In the genomic region with DNA sequence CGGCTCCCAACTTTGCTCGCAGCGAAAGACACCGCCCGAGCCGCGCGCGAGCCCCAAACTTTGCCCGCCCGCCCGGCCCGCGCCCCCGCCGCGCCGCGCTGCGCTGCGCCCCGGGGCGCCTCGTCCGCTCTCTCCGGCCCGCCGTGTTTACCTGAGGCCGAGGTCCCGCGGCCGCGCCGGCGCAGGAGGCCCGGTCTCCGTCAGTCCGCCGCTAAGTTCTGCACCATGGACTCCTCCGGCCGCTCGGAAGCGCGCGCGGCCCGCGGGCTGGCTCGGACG, we compare ENCODE assay signal across 8 mouse cellular contexts. TPM values are rescaled to one million over a fixed set of nuclear protein-coding genes. Genes with fewer than 3 reads are reported as not detected.
DNase-seq lines count a peak whose midpoint lies in the region; ATAC-seq lines count a peak whose summit lies in the region.

No protein-coding gene starts in this region.

- peaks cover 67% of the 10 kb centered on the region for H3K4me1 ChIP-seq in megakaryocyte, embryonic 14.5 days
- peaks cover 29% of the 10 kb centered on the region for H3K4me1 ChIP-seq in limb, embryonic 12.5 days (replicated peaks)
- H3K4me1 ChIP-seq in stomach, embryonic 14.5 days (ENCODE audit: control insufficient read depth, insufficient read depth, low read length): peaks cover 22% of the 10 kb centered on the region

- H3K9me3 ChIP-seq in megakaryocyte, embryonic 14.5 days: no peaks in the 10 kb centered on the region; the same call in 1 of the 2 replicates
- H3K9me3 ChIP-seq in limb, embryonic 12.5 days: no peaks in the 10 kb centered on the region
- H3K9me3 ChIP-seq in stomach, embryonic 14.5 days (ENCODE audit: control insufficient read depth, low read depth, low read length): no peaks in the 10 kb centered on the region

- H3K27me3 ChIP-seq in megakaryocyte, embryonic 14.5 days (replicated peaks): no peaks in the 10 kb centered on the region
- H3K27me3 ChIP-seq in limb, embryonic 12.5 days: no peaks in the 10 kb centered on the region
- H3K27me3 ChIP-seq in stomach, embryonic 14.5 days (ENCODE audit: control insufficient read depth, insufficient read depth, low read length): no peaks in the 10 kb centered on the region

- peak overlapping the region; percentile 99 for H3K4me3 ChIP-seq in megakaryocyte, embryonic 14.5 days (replicated peaks)
- peak overlapping the region; percentile 90 for H3K4me3 ChIP-seq in limb, embryonic 12.5 days (replicated peaks)
- peak overlapping the region; percentile 88 for H3K4me3 ChIP-seq in stomach, embryonic 14.5 days (ENCODE audit: low read depth, low read length)

- peaks cover 33% of the 10 kb centered on the region for H3K36me3 ChIP-seq in megakaryocyte, embryonic 14.5 days (replicated peaks; ENCODE audit: low read length)
- 0 out of 2 replicates have a peak, but pooled peaks cover 7% of the 10 kb centered on the region for H3K36me3 ChIP-seq in limb, embryonic 12.5 days
- no peaks in the 10 kb centered on the region for H3K36me3 ChIP-seq in stomach, embryonic 14.5 days (ENCODE audit: control insufficient read depth, insufficient read depth, low read length)

- ATAC-seq in cerebellum, adult (ENCODE audit: insufficient number of reproducible peaks, low FRiP score, low TSS enrichment): peak; percentile 42; the same call in 1 of the 2 replicates
- ATAC-seq in megakaryocyte, adult 5-6 weeks (ENCODE audit: poor library complexity, severe bottlenecking): no peak
- ATAC-seq in limb, embryonic 12.5 days (ENCODE audit: insufficient number of reproducible peaks, insufficient read depth, low FRiP score, low TSS enrichment, low read depth): no peak
- no peak; the same call in 1 of the 2 replicates for ATAC-seq in stomach, embryonic 14.5 days (ENCODE audit: insufficient number of reproducible peaks, insufficient read depth, low FRiP score, low read depth)

- WGBS in limb, embryonic 12.5 days: 0% methylated on average over 20 of the region's 50 CpGs
- WGBS in stomach, embryonic 14.5 days: under 1% methylated on average over 41 of the region's 50 CpGs

- peak overlapping the region; percentile 99 for H3K9ac ChIP-seq in limb, embryonic 12.5 days (replicated peaks)
- peak overlapping the region; percentile 98 for H3K9ac ChIP-seq in stomach, embryonic 14.5 days (replicated peaks; ENCODE audit: low read depth, low read length)

- peak overlapping the region; percentile 88 for H3K4me2 ChIP-seq in limb, embryonic 12.5 days
- peak overlapping the region; percentile 59; the same call in 1 of the 2 replicates for H3K4me2 ChIP-seq in stomach, embryonic 14.5 days (replicated peaks; ENCODE audit: low read depth, low read length)

- H3K27ac ChIP-seq in limb, embryonic 12.5 days: peak overlapping the region; percentile 100
- H3K27ac ChIP-seq in stomach, embryonic 14.5 days (ENCODE audit: low read length): peak overlapping the region; percentile 99

- no peak for DNase-seq in cerebellum, postnatal 25 days
- DNase-seq in cerebellum, adult 11-12 months: no peak
- DNase-seq in spleen, postnatal 10 days (ENCODE audit: low spot score in 2 of 2): no peak

RNA-seq across cellular contexts. Expression of gene Scaf11, which starts 0.3 kb away (rescaled TPM):
- polyA plus RNA-seq in megakaryocyte, embryonic 14.5 days (2012; ENCODE audit: insufficient read depth, low replicate concordance): 7.2 and 14.6 TPM in 2 replicates
- 81.0 and 82.3 TPM in 2 replicates for total RNA-seq in megakaryocyte, adult 5-6 weeks (2015)
- 96.7 and 113 TPM in 2 replicates for total RNA-seq in megakaryocyte, adult 5-6 weeks (2017)
- 131 and 133 TPM in 2 replicates for polyA plus RNA-seq in limb, embryonic 12.5 days (2016; fragmentation: Nextera tagmentation; extraction: Ambion mirVana)
- 99.5 and 105 TPM in 2 replicates for polyA plus RNA-seq in stomach, embryonic 14.5 days (2014; fragmentation: Nextera tagmentation; extraction: Ambion mirVana)
